Mouse (Mus musculus): ENCODE results near the gene Plpp6. TPM values are rescaled to one million over a fixed set of nuclear protein-coding genes. Genes with fewer than 3 reads are reported as not detected.

The Plpp6 gene
- total and polyA plus RNA-seq, 3 experiments = 5.3 to 6.6 (median 5.6) TPM

DNA sequence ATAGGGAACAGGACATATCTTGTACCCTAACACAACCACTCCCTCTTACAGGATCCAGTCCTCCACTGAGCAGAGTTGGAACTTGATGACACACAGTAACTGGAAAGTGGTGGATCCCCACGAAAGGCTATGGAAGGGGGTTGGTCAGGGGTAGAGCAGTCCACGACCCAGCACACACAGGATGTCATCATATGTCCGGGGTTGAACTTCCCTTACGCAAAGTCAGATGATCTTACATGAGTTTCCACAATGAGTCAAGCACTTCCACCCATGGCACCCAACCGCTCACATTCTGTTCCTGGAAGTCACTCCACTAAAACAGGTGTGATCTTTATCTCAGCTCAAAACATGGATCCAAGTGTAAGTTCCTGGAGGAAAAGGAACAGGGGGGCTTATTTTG lies 45.9 kb upstream of the Plpp6 start:
- H3K4me2 ChIP-seq (ENCODE audit: insufficient read depth, low read depth, poor library complexity, severe bottlenecking) = no peak overlapping the region
- no peaks in the 10 kb centered on the region for H3K27me3 ChIP-seq (replicated peaks)
- no peaks in the 10 kb centered on the region for H3K9me3 ChIP-seq (replicated peaks; ENCODE audit: low read length)
- peaks cover 4 to 7% of the 10 kb centered on the region in 2 experiments; a peak in 3 of 4 replicates for H3K4me1 ChIP-seq (ENCODE audit: control insufficient read depth in 1 of 2, insufficient read depth in 2 of 2)
- no peak for TF ChIP-seq CTCF (conservative IDR thresholded peaks at IDR 0.05 in 1 of 2, IDR thresholded peaks at IDR 0.05 in 1 of 2; ENCODE audit: low read depth in 2 of 2, low read length in 2 of 2)
- TF ChIP-seq MAX (IDR thresholded peaks at IDR 0.05; ENCODE audit: low read length) = no peak
- TF ChIP-seq GABPA (IDR thresholded peaks at IDR 0.05; ENCODE audit: insufficient replicate concordance, low read depth, low read length) = no peak
- no peak for TF ChIP-seq KAT2A (IDR thresholded peaks at IDR 0.05; ENCODE audit: insufficient replicate concordance, low read length)
- no peak for TF ChIP-seq USF1 (IDR thresholded peaks at IDR 0.05; ENCODE audit: low read depth, low read length)
- TF ChIP-seq ELF1 (IDR thresholded peaks at IDR 0.05; ENCODE audit: low read depth, low read length) = no peak
- TF ChIP-seq POLR2A (IDR thresholded peaks at IDR 0.05; ENCODE audit: low read depth, low read length) = no peak
- TF ChIP-seq MEF2A (IDR thresholded peaks at IDR 0.05; ENCODE audit: borderline replicate concordance, low read depth, low read length) = no peak
- TF ChIP-seq HCFC1 (IDR thresholded peaks at IDR 0.05; ENCODE audit: low read depth, low read length) = no peak
- no peak for TF ChIP-seq SIN3A (IDR thresholded peaks at IDR 0.05; ENCODE audit: low read length)
- TF ChIP-seq POLR2AphosphoS2 (IDR thresholded peaks at IDR 0.05; ENCODE audit: low read depth, low read length) = no peak
- no peak for TF ChIP-seq CHD1 (IDR thresholded peaks at IDR 0.05; ENCODE audit: low read depth, low read length)
- TF ChIP-seq NRF1 (IDR thresholded peaks at IDR 0.05; ENCODE audit: low read depth, low read length) = no peak
- no peak for TF ChIP-seq ZC3H11A (IDR thresholded peaks at IDR 0.05; ENCODE audit: low read depth, low read length)
- no peaks in the 10 kb centered on the region for H3K36me3 ChIP-seq (replicated peaks in 1 of 2; ENCODE audit: control insufficient read depth in 1 of 2, insufficient read depth in 1 of 2, low read length in 1 of 2)
- H3K79me2 ChIP-seq (replicated peaks; ENCODE audit: control insufficient read depth, extremely low read depth, insufficient read depth, poor library complexity, severe bottlenecking) = no peaks in the 10 kb centered on the region
- no peak for DNase-seq (ENCODE audit: extremely low read depth)
- dilution Hi-C loops (cut with MboI; ENCODE audit: extremely low pct_ligation_motif_present, extremely low pct_unique_long_range_greater_than_20kb, low sequenced_read_pairs) (no loop called here), in situ Hi-C loops (cut with MboI; ENCODE audit: low pct_ligation_motif_present, low pct_unique_long_range_greater_than_20kb, low sequenced_read_pairs) (no loop called here)
- no peak overlapping the region for H3K27ac ChIP-seq (ENCODE audit: insufficient read depth, low read depth)
- H3K4me3 ChIP-seq (replicated peaks in 1 of 3; ENCODE audit: low read depth in 2 of 3, low read length in 2 of 3, poor library complexity in 1 of 3) = no peak overlapping the region
- H3K9ac ChIP-seq (ENCODE audit: insufficient read depth, low read depth) = no peak overlapping the region

DNA sequence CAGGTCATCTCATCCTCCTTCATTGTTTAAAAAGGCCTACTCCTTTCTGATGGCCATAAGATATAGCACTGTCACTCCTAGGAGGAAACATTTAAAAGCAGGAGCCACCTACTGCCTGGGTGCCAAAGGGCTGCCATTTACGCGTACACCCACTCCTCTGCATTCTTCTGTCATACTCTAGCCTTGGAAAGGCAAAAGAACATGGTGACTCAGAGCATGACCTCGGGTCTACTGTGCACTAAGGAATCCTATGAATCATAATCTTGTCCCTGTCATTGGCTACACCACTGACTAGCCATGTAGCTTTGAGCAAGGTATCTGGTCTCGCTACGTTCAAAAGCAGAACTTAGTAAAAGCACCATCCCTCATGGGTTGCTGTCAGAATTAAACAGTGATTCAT lies 37.4 kb upstream of the Plpp6 start:
- no peaks in the 10 kb centered on the region for H3K79me2 ChIP-seq (replicated peaks; ENCODE audit: control insufficient read depth, extremely low read depth, insufficient read depth, poor library complexity, severe bottlenecking)
- TF ChIP-seq PAX5 (IDR thresholded peaks at IDR 0.05; ENCODE audit: low read length) (no peak), MXI1 (IDR thresholded peaks at IDR 0.05; ENCODE audit: low read depth, low read length) (no peak), CTCF (conservative IDR thresholded peaks at IDR 0.05 in 1 of 2, IDR thresholded peaks at IDR 0.05 in 1 of 2; ENCODE audit: low read depth in 2 of 2, low read length in 2 of 2) (no peak)
- no peaks in the 10 kb centered on the region for H3K27me3 ChIP-seq (replicated peaks)
- no peak overlapping the region for H3K9ac ChIP-seq (ENCODE audit: insufficient read depth, low read depth)
- no peak for DNase-seq (ENCODE audit: extremely low read depth)
- peaks cover 2 to 11% of the 10 kb centered on the region in 2 experiments; a peak in 2 of 4 replicates for H3K4me1 ChIP-seq (ENCODE audit: control insufficient read depth in 1 of 2, insufficient read depth in 2 of 2)
- no peaks in the 10 kb centered on the region for H3K36me3 ChIP-seq (replicated peaks in 1 of 2; ENCODE audit: control insufficient read depth in 1 of 2, insufficient read depth in 1 of 2, low read length in 1 of 2)
- in situ Hi-C loops (cut with MboI; ENCODE audit: low pct_ligation_motif_present, low pct_unique_long_range_greater_than_20kb, low sequenced_read_pairs) = no loop called here
- dilution Hi-C loops (cut with MboI; ENCODE audit: extremely low pct_ligation_motif_present, extremely low pct_unique_long_range_greater_than_20kb, low sequenced_read_pairs) = no loop called here
- no peaks in the 10 kb centered on the region for H3K9me3 ChIP-seq (replicated peaks; ENCODE audit: low read length)
- no peak overlapping the region for H3K4me3 ChIP-seq (replicated peaks in 1 of 3; ENCODE audit: low read depth in 2 of 3, low read length in 2 of 3, poor library complexity in 1 of 3)
- H3K27ac ChIP-seq (ENCODE audit: insufficient read depth, low read depth) = no peak overlapping the region
- no peak overlapping the region for H3K4me2 ChIP-seq (ENCODE audit: insufficient read depth, low read depth, poor library complexity, severe bottlenecking)
